Mouse (Mus musculus): ENCODE data around the gene Srrd.

DNA sequence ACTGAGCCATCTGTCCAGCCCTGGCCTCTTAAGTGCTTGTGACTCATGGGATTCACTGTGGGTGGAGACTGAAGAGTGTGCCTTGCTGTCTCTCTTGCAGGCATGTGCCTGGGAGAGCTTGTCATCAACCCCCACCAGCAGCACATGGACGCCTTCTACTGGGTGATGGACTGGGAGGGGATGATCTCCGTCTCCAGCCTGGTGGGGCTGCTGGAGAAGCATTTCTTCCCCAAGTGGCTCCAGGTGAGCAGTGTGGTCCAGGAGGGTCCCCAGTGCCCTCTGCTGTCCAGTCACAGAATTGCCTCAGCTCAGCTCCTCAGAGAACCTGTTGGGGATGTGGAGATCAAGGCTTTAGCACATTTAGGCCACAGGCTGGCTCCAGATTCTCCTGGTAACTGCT, 7.4 kb downstream of the Srrd start:
- TF ChIP-seq MYC (IDR thresholded peaks at IDR 0.05; ENCODE audit: low read depth, low read length) (no peak), EP300 (IDR thresholded peaks at IDR 0.05; ENCODE audit: low read depth in 1 of 2, low read length in 2 of 2) (no peak), POLR2AphosphoS5 (IDR thresholded peaks at IDR 0.05; ENCODE audit: borderline replicate concordance, low read depth, low read length) (no peak), GATA1 (IDR thresholded peaks at IDR 0.05; ENCODE audit: low read depth, low read length) (no peak), CTCF (IDR thresholded peaks at IDR 0.05 in 2 of 3, conservative IDR thresholded peaks at IDR 0.05 in 1 of 3; ENCODE audit: control insufficient read depth in 1 of 3, insufficient read depth in 1 of 3, low read depth in 2 of 3, low read length in 3 of 3, poor library complexity in 1 of 3, severe bottlenecking in 1 of 3) (peak; percentile 61 to 72 (median 69)), MEF2A (IDR thresholded peaks at IDR 0.05; ENCODE audit: extremely low read depth, insufficient replicate concordance, low read depth, low read length, poor library complexity, severe bottlenecking) (no peak), NELFE (IDR thresholded peaks at IDR 0.05; ENCODE audit: low read depth, low read length) (no peak), NRF1 (IDR thresholded peaks at IDR 0.05; ENCODE audit: insufficient read depth, low read depth, low read length, poor library complexity, severe bottlenecking) (no peak), USF1 (IDR thresholded peaks at IDR 0.05; ENCODE audit: low read depth, low read length) (no peak), ZC3H11A (IDR thresholded peaks at IDR 0.05; ENCODE audit: low read depth, low read length) (peak; percentile 54), POLR2A (IDR thresholded peaks at IDR 0.05; ENCODE audit: control insufficient read depth in 1 of 2, insufficient read depth in 1 of 2, low read depth in 1 of 2, low read length in 2 of 2, poor library complexity in 1 of 2) (no peak), ZMIZ1 (IDR thresholded peaks at IDR 0.05; ENCODE audit: low read depth, low read length) (no peak), MAX (IDR thresholded peaks at IDR 0.05; ENCODE audit: low read length) (no peak)

Measured in MEL (cell line).